Mouse (Mus musculus): ENCODE measurements around the gene Smg1. TPM values are rescaled to one million over a fixed set of nuclear protein-coding genes. Genes with fewer than 3 reads are reported as not detected.

Gene Smg1
- polyA plus RNA-seq, 1 experiment from 2014 or later = 20.4 TPM

DNA sequence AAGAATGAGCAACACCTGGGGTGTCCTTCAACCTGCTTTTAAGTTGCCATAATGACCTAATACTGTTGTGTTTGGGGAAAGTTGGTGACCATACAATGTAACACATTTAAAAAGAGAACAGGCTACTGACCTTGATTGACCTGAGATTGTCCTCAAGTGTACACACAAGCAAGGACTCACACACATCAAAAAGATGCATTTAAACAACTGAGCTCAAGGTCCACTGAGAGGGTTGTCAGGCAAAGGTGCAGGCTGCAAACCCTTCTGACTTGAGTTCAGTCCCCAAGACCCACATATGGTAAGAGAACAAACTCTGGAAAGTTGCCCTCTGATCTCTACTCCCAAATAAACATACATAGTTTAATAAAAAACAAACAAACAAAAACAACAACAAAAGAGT lies 117.7 kb downstream of the Smg1 start:
- Histone ChIP-seq H3K4me1 (ENCODE audit: control insufficient read depth, insufficient read depth, low read length) (0 out of 2 replicates have a peak, but pooled peaks cover 3% of the 10 kb centered on the region), H3K27ac (replicated peaks; ENCODE audit: low read depth, low read length) (no peak overlapping the region), H3K4me3 (ENCODE audit: low read depth, low read length) (no peak overlapping the region), H3K9me3 (ENCODE audit: control insufficient read depth, low read length) (no peaks in the 10 kb centered on the region), H3K9ac (ENCODE audit: low read length) (no peak overlapping the region), H3K27me3 (ENCODE audit: control insufficient read depth, insufficient read depth, low read length) (no peaks in the 10 kb centered on the region), H3K4me2 (ENCODE audit: low read depth, severe bottlenecking) (no peak overlapping the region), H3K36me3 (ENCODE audit: control insufficient read depth, insufficient read depth, low read length) (peaks cover 24% of the 10 kb centered on the region; the same call in 1 of the 2 replicates)
- ATAC-seq (ENCODE audit: insufficient number of reproducible peaks, low FRiP score, low TSS enrichment, low read depth) = no peak
- DNase-seq (ENCODE audit: low spot score) = no peak

DNA sequence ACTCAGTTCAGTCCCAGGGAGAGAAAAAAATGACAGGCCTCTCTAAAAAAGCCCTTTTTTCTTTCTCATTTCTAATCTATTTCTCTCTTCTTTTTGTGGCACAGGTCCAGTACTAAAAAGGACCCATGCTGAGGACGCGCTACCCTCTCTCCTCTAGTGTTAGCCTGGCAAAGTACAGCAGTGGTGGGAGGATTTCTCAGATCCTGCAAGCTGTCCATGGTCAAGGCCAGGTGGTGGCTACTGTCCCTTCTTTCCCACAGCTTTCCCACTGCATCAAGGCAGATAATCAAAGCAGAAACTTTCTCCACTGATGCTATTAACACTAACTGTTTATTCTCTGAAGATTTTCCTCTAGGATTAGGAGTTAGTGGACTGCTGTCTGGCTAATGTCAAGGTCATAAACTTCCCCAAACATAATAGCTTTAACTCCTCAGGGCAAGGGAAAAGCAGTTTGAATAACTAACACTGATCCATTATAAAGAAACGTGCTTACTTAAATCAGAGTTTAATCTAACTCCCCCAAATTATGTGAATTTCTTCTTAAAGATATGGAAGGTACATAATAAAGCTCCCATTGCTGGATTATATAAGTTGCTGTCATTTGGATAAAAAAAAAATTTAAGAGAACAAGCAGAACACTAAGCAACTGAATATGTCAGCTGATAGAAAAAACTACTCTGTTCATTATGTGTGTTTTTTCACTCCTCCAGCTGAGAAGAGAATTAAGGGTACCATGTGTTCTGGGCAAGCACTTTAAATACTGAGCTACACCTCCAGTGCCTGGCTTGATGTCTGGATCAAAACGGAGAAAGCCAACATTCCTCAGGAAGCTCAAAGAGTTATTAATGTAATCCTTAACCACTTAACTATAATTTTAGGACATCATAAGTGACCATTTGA lies 119.7 kb downstream of the Smg1 start:
- H3K9ac ChIP-seq (ENCODE audit: low read length) = no peak overlapping the region
- H3K9me3 ChIP-seq (ENCODE audit: control insufficient read depth, low read length) = no peaks in the 10 kb centered on the region
- 0 out of 2 replicates have a peak, but pooled peaks cover 3% of the 10 kb centered on the region for H3K4me1 ChIP-seq (ENCODE audit: control insufficient read depth, insufficient read depth, low read length)
- H3K36me3 ChIP-seq (ENCODE audit: control insufficient read depth, insufficient read depth, low read length) = peaks cover 35% of the 10 kb centered on the region
- no peak for ATAC-seq (ENCODE audit: insufficient number of reproducible peaks, low FRiP score, low TSS enrichment, low read depth)
- no peak overlapping the region for H3K4me2 ChIP-seq (ENCODE audit: low read depth, severe bottlenecking)
- H3K4me3 ChIP-seq (ENCODE audit: low read depth, low read length) = no peak overlapping the region
- 92% methylated on average over 4 of the region's 4 CpGs for WGBS
- no peak for DNase-seq (ENCODE audit: low spot score)
- H3K27ac ChIP-seq (replicated peaks; ENCODE audit: low read depth, low read length) = no peak overlapping the region
- no peaks in the 10 kb centered on the region for H3K27me3 ChIP-seq (ENCODE audit: control insufficient read depth, insufficient read depth, low read length)

DNA sequence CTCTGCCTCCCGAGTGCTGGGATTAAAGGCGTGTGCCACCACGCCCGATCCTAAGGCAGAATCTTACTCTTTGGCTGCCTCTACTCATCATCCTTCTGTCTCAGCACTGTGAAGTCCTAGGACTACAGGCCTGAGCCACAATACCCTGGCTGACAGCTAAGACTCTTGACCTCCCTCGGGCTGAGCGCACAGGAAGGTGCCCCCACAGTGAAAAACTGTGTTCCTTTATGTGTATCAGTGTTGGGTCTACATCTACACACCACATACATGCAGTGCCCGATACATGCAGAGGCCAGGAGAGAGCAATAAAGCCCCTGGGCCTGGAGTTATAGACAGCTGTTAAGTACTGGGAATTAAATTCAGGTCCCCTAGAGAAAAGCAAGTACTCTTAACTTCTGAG lies 121.2 kb downstream of the Smg1 start:
- Histone ChIP-seq H3K4me2 (ENCODE audit: low read depth, severe bottlenecking) (no peak overlapping the region), H3K9ac (ENCODE audit: low read length) (no peak overlapping the region), H3K9me3 (ENCODE audit: control insufficient read depth, low read length) (no peaks in the 10 kb centered on the region), H3K27me3 (ENCODE audit: control insufficient read depth, insufficient read depth, low read length) (no peaks in the 10 kb centered on the region), H3K4me3 (ENCODE audit: low read depth, low read length) (no peak overlapping the region), H3K4me1 (ENCODE audit: control insufficient read depth, insufficient read depth, low read length) (0 out of 2 replicates have a peak, but pooled peaks cover 3% of the 10 kb centered on the region), H3K27ac (replicated peaks; ENCODE audit: low read depth, low read length) (no peak overlapping the region), H3K36me3 (ENCODE audit: control insufficient read depth, insufficient read depth, low read length) (peaks cover 37% of the 10 kb centered on the region)
- no peak for DNase-seq (ENCODE audit: low spot score)
- WGBS = 96% methylated on average over 7 of the region's 7 CpGs
- no peak for ATAC-seq (ENCODE audit: insufficient number of reproducible peaks, low FRiP score, low TSS enrichment, low read depth)

DNA sequence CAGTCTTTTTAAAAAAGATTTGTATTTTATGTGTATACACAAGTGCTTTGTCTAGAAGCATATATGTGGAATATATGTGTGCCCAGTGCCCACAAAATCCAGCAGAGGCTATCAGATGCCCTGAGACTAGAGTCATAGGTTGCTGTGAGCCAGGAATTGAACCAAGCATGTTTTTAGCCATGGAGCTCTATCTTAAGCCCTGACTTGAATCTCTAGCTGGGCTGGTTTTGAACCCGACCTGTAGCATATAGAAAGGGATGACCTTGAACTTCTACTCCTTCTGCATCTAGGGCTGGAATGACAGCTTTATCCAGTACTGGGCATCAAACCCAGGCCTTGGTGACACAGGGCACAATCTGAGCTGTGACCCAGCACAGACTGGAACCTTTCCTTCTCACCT lies 122.8 kb downstream of the Smg1 start:
- no peak for DNase-seq (ENCODE audit: low spot score)
- H3K4me1 ChIP-seq (ENCODE audit: control insufficient read depth, insufficient read depth, low read length) = no peaks in the 10 kb centered on the region
- no peak overlapping the region for H3K27ac ChIP-seq (replicated peaks; ENCODE audit: low read depth, low read length)
- H3K36me3 ChIP-seq (ENCODE audit: control insufficient read depth, insufficient read depth, low read length) = peaks cover 30% of the 10 kb centered on the region
- no peak overlapping the region for H3K9ac ChIP-seq (ENCODE audit: low read length)
- H3K9me3 ChIP-seq (ENCODE audit: control insufficient read depth, low read length) = no peaks in the 10 kb centered on the region
- H3K4me3 ChIP-seq (ENCODE audit: low read depth, low read length) = no peak overlapping the region
- no peaks in the 10 kb centered on the region for H3K27me3 ChIP-seq (ENCODE audit: control insufficient read depth, insufficient read depth, low read length)
- no peak for ATAC-seq (ENCODE audit: insufficient number of reproducible peaks, low FRiP score, low TSS enrichment, low read depth)
- WGBS = 61% methylated on average over 1 of the region's 1 CpGs
- no peak overlapping the region for H3K4me2 ChIP-seq (ENCODE audit: low read depth, severe bottlenecking)

DNA sequence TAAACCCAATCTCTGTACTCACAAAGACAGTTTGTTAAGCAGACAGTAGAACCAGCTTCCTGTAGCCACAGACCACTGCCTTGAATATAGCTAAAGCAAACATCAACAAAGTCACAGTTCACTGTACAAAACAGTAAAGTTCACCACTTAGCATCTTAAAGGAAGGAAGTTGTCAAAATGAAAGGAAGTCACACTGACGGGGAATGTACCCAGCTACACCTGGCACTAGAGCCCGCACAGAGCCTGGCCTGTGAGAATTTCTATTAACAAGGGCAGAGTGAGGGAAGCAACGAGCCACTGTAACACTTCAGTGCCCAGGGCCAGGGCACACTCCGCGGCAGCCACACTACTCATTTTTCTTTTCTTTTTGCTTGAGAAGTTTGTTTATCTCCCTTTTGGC lies 123.5 kb downstream of the Smg1 start:
- Histone ChIP-seq H3K36me3 (ENCODE audit: control insufficient read depth, insufficient read depth, low read length) (peaks cover 30% of the 10 kb centered on the region), H3K4me2 (ENCODE audit: low read depth, severe bottlenecking) (no peak overlapping the region), H3K9ac (ENCODE audit: low read length) (no peak overlapping the region), H3K27me3 (ENCODE audit: control insufficient read depth, insufficient read depth, low read length) (no peaks in the 10 kb centered on the region), H3K27ac (replicated peaks; ENCODE audit: low read depth, low read length) (no peak overlapping the region), H3K4me1 (ENCODE audit: control insufficient read depth, insufficient read depth, low read length) (no peaks in the 10 kb centered on the region), H3K4me3 (ENCODE audit: low read depth, low read length) (no peak overlapping the region), H3K9me3 (ENCODE audit: control insufficient read depth, low read length) (no peaks in the 10 kb centered on the region)
- ATAC-seq (ENCODE audit: insufficient number of reproducible peaks, low FRiP score, low TSS enrichment, low read depth) (no peak), DNase-seq (ENCODE audit: low spot score) (no peak)
- WGBS = 92% methylated on average over 5 of the region's 5 CpGs

DNA sequence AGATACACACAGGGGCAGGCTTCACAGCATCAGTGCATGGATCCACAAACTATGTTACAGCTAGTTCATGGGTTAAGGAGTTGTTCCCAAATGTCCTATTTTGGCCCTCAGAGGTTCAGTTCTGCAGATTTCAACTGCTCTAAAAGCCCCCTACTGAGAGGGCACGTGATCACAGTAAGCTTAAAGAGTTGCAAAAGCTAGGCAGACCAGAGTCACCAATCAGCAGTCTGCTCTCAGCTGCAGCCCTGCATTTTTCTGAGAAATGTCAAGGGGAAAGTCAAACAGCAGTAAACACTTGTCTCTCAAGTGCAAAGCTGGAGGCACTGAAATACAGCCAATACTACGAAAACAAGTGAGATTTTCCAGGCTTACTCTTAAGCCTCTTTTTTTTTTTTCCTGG lies 124.3 kb downstream of the Smg1 start:
- peaks cover 30% of the 10 kb centered on the region for H3K36me3 ChIP-seq (ENCODE audit: control insufficient read depth, insufficient read depth, low read length)
- peaks cover 6% of the 10 kb centered on the region for H3K4me1 ChIP-seq (ENCODE audit: control insufficient read depth, insufficient read depth, low read length)
- ATAC-seq (ENCODE audit: insufficient number of reproducible peaks, low FRiP score, low TSS enrichment, low read depth) = no peak
- H3K9ac ChIP-seq (ENCODE audit: low read length) = no peak overlapping the region
- no peak overlapping the region for H3K4me3 ChIP-seq (ENCODE audit: low read depth, low read length)
- 71% methylated on average over 2 of the region's 2 CpGs for WGBS
- H3K4me2 ChIP-seq (ENCODE audit: low read depth, severe bottlenecking) = no peak overlapping the region
- no peak overlapping the region for H3K27ac ChIP-seq (replicated peaks; ENCODE audit: low read depth, low read length)
- no peak for DNase-seq (ENCODE audit: low spot score)
- no peaks in the 10 kb centered on the region for H3K9me3 ChIP-seq (ENCODE audit: control insufficient read depth, low read length)
- no peaks in the 10 kb centered on the region for H3K27me3 ChIP-seq (ENCODE audit: control insufficient read depth, insufficient read depth, low read length)

DNA sequence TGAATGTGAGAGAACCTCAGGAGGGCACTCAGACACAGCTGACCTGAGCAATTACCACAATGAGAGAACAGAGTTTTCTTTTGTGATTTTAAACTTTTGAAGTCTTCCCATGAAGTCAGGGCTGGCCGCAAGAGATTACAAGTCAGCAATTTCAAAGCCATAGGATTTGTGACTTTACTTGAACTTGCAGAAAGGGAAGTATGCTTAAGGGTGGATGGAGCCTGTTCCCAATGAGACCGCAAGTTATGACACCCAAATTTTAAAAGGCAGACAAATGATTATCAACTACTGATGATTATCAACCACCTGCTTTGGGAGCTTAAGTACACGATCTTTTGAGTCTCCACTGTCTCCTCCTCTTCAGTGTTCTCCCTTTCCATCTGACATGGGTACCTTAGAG lies 125.0 kb downstream of the Smg1 start:
- WGBS = 84% methylated on average over 3 of the region's 3 CpGs
- Histone ChIP-seq H3K4me3 (ENCODE audit: low read depth, low read length) (no peak overlapping the region), H3K4me2 (ENCODE audit: low read depth, severe bottlenecking) (no peak overlapping the region), H3K9ac (ENCODE audit: low read length) (no peak overlapping the region), H3K27ac (replicated peaks; ENCODE audit: low read depth, low read length) (no peak overlapping the region), H3K4me1 (ENCODE audit: control insufficient read depth, insufficient read depth, low read length) (peaks cover 9% of the 10 kb centered on the region), H3K36me3 (ENCODE audit: control insufficient read depth, insufficient read depth, low read length) (peaks cover 31% of the 10 kb centered on the region), H3K9me3 (ENCODE audit: control insufficient read depth, low read length) (no peaks in the 10 kb centered on the region), H3K27me3 (ENCODE audit: control insufficient read depth, insufficient read depth, low read length) (no peaks in the 10 kb centered on the region)
- ATAC-seq (ENCODE audit: insufficient number of reproducible peaks, low FRiP score, low TSS enrichment, low read depth) (no peak), DNase-seq (ENCODE audit: low spot score) (no peak)

DNA sequence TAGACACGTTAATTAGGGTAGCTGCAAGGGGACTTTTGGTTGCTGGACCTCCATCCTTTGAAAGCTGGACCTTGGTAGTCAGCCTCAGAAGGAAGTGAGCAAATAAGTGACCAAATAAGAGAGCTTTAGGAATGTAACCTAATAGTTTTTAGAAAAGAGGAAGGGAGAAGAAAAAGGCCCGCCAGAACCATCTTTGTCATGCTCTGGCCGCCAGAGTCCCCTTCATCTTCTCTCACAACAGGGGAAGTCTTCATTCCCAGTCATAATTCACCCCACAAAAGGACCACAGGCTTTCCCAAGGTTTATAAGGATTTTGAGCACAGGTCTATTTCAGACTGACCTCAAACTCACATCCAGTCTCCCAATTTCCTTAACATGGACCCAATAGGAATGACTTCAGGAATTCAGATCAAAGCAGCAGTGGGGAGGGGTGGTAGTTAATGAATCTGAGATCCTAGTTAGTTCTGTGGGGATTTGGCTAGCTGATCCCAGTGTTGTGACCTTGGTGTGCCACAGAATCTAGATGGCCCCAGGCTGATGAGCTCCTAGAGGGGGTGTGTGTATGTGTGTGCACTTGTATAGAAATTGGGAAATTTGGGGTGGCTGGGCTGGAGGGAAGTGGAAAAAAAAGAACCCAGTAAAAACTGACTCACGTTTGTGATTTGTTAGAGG lies 125.8 kb downstream of the Smg1 start:
- H3K9ac ChIP-seq (ENCODE audit: low read length) = no peak overlapping the region
- WGBS = 42% methylated on average over 4 of the region's 4 CpGs
- no peaks in the 10 kb centered on the region for H3K9me3 ChIP-seq (ENCODE audit: control insufficient read depth, low read length)
- H3K4me2 ChIP-seq (ENCODE audit: low read depth, severe bottlenecking) = no peak overlapping the region
- peaks cover 9% of the 10 kb centered on the region for H3K4me1 ChIP-seq (ENCODE audit: control insufficient read depth, insufficient read depth, low read length)
- DNase-seq (ENCODE audit: low spot score) (no peak), ATAC-seq (ENCODE audit: insufficient number of reproducible peaks, low FRiP score, low TSS enrichment, low read depth) (no peak)
- H3K36me3 ChIP-seq (ENCODE audit: control insufficient read depth, insufficient read depth, low read length) = peaks cover 32% of the 10 kb centered on the region
- H3K27me3 ChIP-seq (ENCODE audit: control insufficient read depth, insufficient read depth, low read length) = no peaks in the 10 kb centered on the region
- H3K4me3 ChIP-seq (ENCODE audit: low read depth, low read length) = no peak overlapping the region
- H3K27ac ChIP-seq (replicated peaks; ENCODE audit: low read depth, low read length) = peak overlapping the region; percentile 47; the same call in 1 of the 2 replicates
